Mouse (Mus musculus): ENCODE measurements around the gene Olfr1402. TPM values are rescaled to one million over a fixed set of nuclear protein-coding genes. Genes with fewer than 3 reads are reported as not detected.

Olfr1402 gene
- not detected for polyA plus RNA-seq (2014; fragmentation: Illumina TruSeq; extraction: RNeasy Lipid Tissue Mini Kit (QIAGEN cat#74804); ENCODE audit: low read depth, low replicate concordance)

GRCm38 (mm10) chr3:97421920-97422319 is at the start of gene Olfr1402:
Gene Olfr1402 (minus strand): TSS chr3:97422020.

Other genes with a start within 250 kb of the Olfr1402 start
- gene Bcl9, start 124.1 kb downstream of the Olfr1402 start, polyA plus RNA-seq (2014; fragmentation: Illumina TruSeq; extraction: RNeasy Lipid Tissue Mini Kit (QIAGEN cat#74804); ENCODE audit: low read depth, low replicate concordance), result 3.6 TPM
- gene Chd1l, start 188.2 kb upstream of the Olfr1402 start, polyA plus RNA-seq (2014; fragmentation: Illumina TruSeq; extraction: RNeasy Lipid Tissue Mini Kit (QIAGEN cat#74804); ENCODE audit: low read depth, low replicate concordance), result 2.5 TPM
- gene Fmo5, start 206.8 kb upstream of the Olfr1402 start, polyA plus RNA-seq (2014; fragmentation: Illumina TruSeq; extraction: RNeasy Lipid Tissue Mini Kit (QIAGEN cat#74804); ENCODE audit: low read depth, low replicate concordance), result 13.7 TPM
- gene Prkab2, start 236.2 kb upstream of the Olfr1402 start, polyA plus RNA-seq (2014; fragmentation: Illumina TruSeq; extraction: RNeasy Lipid Tissue Mini Kit (QIAGEN cat#74804); ENCODE audit: low read depth, low replicate concordance), result 7.6 TPM